Mouse (Mus musculus) kidney, postnatal 10 days (tissue): Measurements from ENCODE around the gene Zfp101.

Experiments used
- DNase-seq: peaks from one replicate; pipeline ENCODE4 v3.0.0; 2021; ENCODE audit warnings: mixed read lengths

Zfp101 gene

GRCm38 (mm10) chr17:33394182-33395034, at the start of gene Zfp101:
Gene Zfp101, minus strand, starts transcription at chr17:33394641.
- peak; percentile 92 for DNase-seq

- no peak for DNase-seq
Observed at GRCm38 (mm10) chr17:33441159-33441558, 46.7 kb upstream of the Zfp101 start.

DNA sequence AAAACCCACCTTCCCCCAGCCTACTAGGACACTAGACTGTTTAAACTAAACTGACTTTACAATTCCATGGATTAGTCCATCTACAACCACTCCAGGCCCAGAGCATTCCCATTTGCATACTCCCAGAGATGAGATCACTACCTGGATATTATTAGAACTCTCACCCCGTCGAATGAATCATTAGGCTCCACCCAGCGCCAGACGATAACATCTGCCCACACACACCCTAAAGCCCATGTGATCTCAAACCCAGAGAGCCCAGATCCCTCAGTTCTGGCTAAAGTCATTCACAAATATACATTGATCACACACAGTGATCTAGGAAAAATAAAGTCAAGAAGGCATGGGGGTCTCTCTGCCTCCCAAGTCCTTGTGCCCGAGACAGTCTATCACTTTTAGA, 45.5 kb upstream of the Zfp101 start:
- DNase-seq = no peak

DNA sequence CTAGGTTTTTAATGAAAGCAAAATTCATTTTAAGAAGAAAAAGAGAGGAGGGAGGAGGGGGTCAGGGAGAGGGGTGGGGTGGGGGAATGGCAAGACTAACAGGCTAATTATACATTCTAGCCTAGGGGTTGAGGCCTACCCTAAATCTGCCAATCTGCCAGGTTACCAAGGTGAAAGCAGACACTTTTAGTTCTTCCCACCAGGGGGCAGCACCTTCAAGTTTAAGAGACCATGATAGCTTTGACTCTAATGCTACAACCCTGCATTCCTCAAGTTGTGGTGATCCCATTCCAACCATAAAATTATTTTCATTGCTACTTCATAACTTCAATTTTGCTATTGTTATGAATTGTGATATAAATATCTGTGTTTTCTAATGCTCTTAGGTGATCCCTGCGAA, 44.7 kb upstream of the Zfp101 start:
- DNase-seq = peak; percentile 86

DNA sequence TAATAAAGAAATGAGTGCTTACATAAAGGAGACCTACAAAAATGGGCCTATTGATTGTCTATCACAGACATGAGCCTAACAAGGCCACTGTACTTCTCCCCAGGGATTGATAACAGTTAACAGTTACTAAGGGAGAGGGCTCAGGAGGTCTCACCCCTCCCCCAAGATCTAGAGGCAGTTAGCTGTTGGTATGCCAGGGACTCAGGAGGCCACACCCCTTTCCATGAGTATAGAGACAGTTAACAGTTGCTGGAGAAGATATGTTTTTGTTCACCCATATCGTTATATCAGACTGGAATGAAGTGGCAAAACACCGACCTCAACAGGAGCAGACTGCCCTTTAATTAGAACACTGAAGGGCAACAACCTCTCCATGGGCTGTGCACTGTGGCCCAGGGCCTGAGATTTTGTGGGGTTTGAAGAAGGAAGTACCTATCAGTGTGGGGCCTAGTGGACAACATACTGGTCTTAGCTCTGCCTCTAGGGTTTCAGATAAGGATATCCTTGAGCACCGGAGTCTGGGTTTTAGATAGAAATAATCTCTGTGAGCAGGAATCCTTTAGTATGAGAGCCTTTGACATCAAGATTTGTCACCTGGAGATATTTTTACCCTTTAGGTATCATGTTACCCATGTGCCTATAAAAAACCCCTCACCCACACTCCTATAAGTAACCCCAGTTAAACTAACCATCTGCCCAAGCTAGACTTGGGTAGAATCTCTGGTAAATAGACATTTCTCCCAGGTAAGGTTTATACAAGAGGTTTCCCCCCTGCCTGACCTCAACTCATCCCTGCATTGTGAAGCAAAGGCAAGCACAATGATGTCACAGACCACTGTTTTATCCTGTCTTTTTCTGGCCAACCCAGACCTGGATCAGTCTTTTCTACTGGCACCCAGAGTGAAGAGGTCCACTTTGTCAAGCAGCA, 37.8 kb upstream of the Zfp101 start, which contains the start of gene Actl9:
Gene Actl9 (plus strand): TSS at position 878 of the 928 bp plus-strand sequence.
- DNase-seq = no peak

GRCm38 (mm10) chr17:33392271-33392670, 2.2 kb downstream of the Zfp101 start:
- no peak for DNase-seq

GRCm38 (mm10) chr17:33385705-33386104, 8.7 kb downstream of the Zfp101 start:
- DNase-seq = no peak

DNA sequence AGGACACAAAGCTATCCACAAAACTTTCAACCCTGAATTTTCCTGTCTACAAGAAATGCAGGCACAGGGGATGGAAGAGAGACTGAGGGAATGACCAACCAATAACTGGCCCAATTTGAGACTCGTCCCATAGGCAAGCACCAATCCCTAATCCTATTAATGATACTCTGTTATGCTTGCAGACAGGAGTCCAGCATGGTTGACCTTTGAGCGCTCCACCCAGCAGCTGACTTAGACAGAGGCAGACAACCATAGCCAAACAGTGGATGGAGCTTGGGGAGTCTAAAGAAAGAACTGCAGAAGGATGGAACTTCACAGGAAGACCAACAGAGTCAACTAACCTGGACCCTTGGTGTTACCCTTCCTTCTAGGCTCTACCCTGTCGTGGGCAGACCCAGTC, 21.6 kb downstream of the Zfp101 start:
- DNase-seq = no peak

GRCm38 (mm10) chr17:33358411-33359384, 35.7 kb downstream of the Zfp101 start, which contains the start of gene Zfp81:
Gene Zfp81, minus strand, starts transcription at chr17:33358878.
- DNase-seq = peak; percentile 89

DNA sequence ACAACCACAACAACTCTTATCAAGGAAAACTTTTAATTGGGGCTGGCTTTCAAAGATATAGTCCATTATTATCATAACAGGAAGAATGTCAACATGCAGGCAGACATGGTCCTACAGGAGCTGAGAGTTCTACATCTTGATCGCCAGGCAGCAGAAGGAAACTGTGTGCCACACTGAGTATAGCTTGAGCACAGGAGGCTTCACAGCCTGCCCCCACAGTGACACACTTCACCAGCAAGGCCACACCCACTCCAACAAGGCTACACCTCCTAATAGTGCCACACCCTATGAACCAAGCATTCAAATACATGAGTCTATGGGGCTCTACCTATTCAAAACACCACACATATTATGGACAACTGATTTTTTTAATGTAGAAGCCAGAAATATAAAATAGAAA, 41.5 kb downstream of the Zfp101 start:
- DNase-seq = no peak
